Mouse (Mus musculus): ENCODE data around the gene Vps26a. TPM values are rescaled to one million over a fixed set of nuclear protein-coding genes. Genes with fewer than 3 reads are reported as not detected.

The Vps26a gene
- 176 TPM for polyA plus RNA-seq (2014; fragmentation: Illumina TruSeq; extraction: RNeasy Lipid Tissue Mini Kit (QIAGEN cat#74804); ENCODE audit: low replicate concordance)

DNA sequence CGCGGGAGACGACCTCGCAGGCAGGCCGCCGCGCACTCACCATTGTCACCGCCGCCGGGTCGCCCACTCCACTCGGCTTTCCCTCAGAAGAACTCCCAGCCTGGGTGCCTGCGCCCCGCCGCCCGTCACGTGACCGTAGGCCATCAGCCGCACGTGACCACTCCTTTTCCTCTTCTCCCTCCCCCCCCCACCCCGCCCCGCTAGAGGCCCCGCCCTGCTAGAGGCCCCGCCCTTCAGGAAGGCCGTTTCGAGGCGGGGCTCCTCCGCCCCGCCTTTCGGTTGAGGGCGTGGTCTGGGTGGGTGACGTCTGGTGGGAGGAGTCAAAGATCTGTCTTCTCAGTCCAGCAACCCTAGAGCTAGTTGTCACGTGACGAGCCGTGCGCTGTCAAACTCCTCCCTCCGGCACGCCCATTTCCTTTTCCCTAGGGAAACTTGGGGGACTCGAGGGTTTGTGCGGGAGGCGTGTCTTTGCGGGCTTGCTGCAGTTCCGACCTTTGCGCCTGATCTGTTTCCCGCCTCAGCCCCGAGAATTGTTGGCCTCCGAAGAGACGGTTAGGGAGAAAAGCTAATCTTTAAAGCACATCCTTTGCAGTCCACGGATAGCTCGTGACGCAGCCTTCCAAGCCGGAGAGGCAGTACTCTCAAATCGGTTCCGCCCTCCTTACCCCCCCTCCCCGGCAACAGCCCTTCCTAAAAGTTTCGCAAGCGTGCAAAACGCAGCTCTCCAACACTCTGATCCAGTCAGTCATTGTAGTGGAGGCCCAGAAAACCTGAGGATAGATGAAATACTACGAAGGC lies at the start of gene Vps26a:
Gene Vps26a, minus strand, starts transcription at position 188 of the 798 bp plus-strand sequence.

DNA sequence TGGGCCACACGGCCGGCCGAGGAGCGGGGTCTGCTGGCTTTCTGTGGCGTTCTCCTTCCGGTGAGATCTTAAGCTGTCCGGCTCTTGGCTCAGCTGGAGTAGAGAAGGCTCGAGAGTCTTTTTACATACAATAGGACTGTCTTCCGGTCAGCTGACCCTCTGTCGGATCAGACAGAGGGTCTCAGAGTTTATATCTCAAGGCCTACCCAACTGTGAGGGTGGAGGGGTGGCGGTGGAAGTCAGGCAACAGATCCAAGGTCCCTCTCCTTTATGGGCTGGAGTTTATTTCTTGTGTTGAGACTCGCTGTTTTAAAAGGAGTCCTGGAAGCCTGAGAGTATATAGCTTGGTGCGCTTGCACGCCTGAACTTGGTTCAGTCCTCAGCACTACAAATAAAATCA lies 40.7 kb upstream of the Vps26a start, which contains the start of gene Srgn:
Gene Srgn, minus strand, starts transcription at position 101 of the 400 bp plus-strand sequence.

DNA sequence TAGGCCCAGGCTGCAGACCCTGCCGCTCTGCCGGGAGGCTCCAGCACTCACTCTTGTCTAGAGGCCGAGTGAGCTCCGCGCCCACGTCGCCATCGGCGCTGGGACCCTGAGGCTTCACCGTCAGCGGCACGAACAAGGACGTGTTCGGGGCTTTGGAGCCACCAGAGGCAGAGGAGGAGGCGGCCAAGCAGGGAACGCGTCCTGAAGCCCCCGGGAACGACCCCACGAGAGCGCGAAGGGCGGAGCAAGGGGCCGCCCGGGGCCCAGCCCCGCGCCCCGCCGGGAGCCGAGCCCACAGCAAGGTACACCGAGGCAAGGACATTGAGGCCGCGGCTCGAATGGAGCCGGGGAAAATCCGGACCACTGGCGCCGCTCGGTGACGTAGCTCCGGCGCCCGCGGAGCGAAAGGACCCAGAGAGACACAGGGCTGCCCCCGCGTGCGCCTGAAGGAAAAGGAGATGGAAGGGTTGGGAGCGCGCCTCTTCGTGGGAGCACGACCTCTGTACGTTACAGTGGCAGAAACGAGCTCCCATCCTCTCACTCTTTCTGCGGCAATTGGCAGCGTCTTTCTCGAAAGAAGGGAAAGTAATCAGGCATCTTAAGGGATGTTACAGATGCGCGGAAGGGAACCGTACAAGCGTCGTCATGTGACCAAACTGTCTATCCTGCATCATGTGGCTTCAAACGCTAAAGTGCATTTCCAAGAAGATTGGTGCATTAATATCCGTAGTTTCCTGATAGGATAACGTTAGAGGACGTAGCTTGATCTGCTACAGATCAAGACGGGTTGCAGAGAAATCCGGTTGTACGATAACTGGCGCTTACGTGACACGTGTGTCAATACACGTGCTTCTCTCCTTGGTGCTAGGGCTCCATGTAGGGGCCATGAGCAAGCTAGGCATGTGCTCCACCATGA lies 37.0 kb downstream of the Vps26a start, which contains the start of the genes 4930507D05Rik and Supv3l1:
Gene 4930507D05Rik, plus strand, starts transcription at position 126 of the 916 bp plus-strand sequence.
Gene Supv3l1, minus strand, starts transcription at position 375 of the 916 bp plus-strand sequence.

DNA sequence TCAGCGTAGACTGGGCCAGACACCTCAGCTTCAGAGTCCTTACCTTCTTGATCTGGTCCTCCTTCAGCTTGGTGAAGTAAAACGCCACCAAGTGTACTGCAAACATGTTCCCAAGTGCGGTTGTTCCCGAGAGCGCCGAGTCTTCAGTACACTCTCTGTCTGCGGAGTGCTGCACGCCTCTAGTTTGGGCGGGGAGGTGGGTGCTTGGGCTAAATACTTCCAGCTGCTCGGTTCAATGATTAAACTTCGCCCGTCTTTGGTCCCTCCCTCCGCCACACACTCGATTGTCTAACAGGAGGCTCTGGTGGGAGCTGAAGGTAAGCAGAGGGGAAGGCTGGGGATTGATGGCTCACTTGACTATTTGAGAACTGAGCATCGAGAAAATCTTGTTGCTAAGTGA lies 64.3 kb downstream of the Vps26a start, which contains the start of gene Hkdc1:
Gene Hkdc1, minus strand, starts transcription at position 237 of the 400 bp plus-strand sequence.

Other genes with a start within 250 kb of the Vps26a start
- gene Tacr2, start 234.4 kb downstream of the Vps26a start, polyA plus RNA-seq (2014; fragmentation: Illumina TruSeq; extraction: RNeasy Lipid Tissue Mini Kit (QIAGEN cat#74804); ENCODE audit: low replicate concordance) = not detected
- gene Hk1, start 106.9 kb downstream of the Vps26a start, polyA plus RNA-seq (2014; fragmentation: Illumina TruSeq; extraction: RNeasy Lipid Tissue Mini Kit (QIAGEN cat#74804); ENCODE audit: low replicate concordance) = 0.71 TPM
- 8.1 TPM for gene Hkdc1, start 64.3 kb downstream of the Vps26a start, polyA plus RNA-seq (2014; fragmentation: Illumina TruSeq; extraction: RNeasy Lipid Tissue Mini Kit (QIAGEN cat#74804); ENCODE audit: low replicate concordance)
- gene 4930507D05Rik, start 37.3 kb downstream of the Vps26a start, polyA plus RNA-seq (2014; fragmentation: Illumina TruSeq; extraction: RNeasy Lipid Tissue Mini Kit (QIAGEN cat#74804); ENCODE audit: low replicate concordance) = not detected
- gene Supv3l1, start 37.1 kb downstream of the Vps26a start, polyA plus RNA-seq (2014; fragmentation: Illumina TruSeq; extraction: RNeasy Lipid Tissue Mini Kit (QIAGEN cat#74804); ENCODE audit: low replicate concordance) = 15.0 TPM
- 194 TPM for gene Srgn, start 40.6 kb upstream of the Vps26a start, polyA plus RNA-seq (2014; fragmentation: Illumina TruSeq; extraction: RNeasy Lipid Tissue Mini Kit (QIAGEN cat#74804); ENCODE audit: low replicate concordance)
- 14.0 TPM for gene Kif1bp, start 91.7 kb upstream of the Vps26a start, polyA plus RNA-seq (2014; fragmentation: Illumina TruSeq; extraction: RNeasy Lipid Tissue Mini Kit (QIAGEN cat#74804); ENCODE audit: low replicate concordance)
- gene Ddx21, start 115.5 kb upstream of the Vps26a start, polyA plus RNA-seq (2014; fragmentation: Illumina TruSeq; extraction: RNeasy Lipid Tissue Mini Kit (QIAGEN cat#74804); ENCODE audit: low replicate concordance) = 39.3 TPM
- 182 TPM for gene Ddx50, start 164.4 kb upstream of the Vps26a start, polyA plus RNA-seq (2014; fragmentation: Illumina TruSeq; extraction: RNeasy Lipid Tissue Mini Kit (QIAGEN cat#74804); ENCODE audit: low replicate concordance)
- gene Stox1, start 239.3 kb upstream of the Vps26a start, polyA plus RNA-seq (2014; fragmentation: Illumina TruSeq; extraction: RNeasy Lipid Tissue Mini Kit (QIAGEN cat#74804); ENCODE audit: low replicate concordance) = 0.89 TPM

All from small intestine, adult 10 weeks (tissue).